Mouse (Mus musculus): ENCODE results near the gene Gm2431. TPM values are rescaled to one million over a fixed set of nuclear protein-coding genes. Genes with fewer than 3 reads are reported as not detected.

The Gm2431 gene
- polyA plus RNA-seq (2012; ENCODE audit: low replicate concordance), result not detected in 2 replicates

DNA sequence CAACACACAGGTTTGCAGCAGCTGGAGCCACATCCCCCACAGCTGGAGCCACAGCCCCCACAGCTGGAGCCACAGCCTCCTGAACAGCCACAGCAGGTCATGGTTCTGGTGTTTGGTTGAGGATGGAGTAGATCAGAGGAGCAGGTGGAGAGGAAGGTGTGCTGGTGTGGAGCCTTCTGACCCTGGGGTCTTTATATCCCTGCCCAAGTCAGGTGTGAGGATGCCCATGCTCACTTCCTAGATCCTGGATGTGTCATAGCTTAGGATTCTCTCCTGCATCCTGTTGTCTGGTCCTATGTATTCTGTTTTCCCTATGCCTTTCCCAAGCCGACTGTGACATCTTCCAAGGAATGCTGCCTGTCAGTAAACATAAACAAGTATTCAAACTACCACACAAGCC is at the start of gene Gm2431:
Gm2431 (minus strand) TSS at position 101 of the 400 bp plus-strand sequence.

DNA sequence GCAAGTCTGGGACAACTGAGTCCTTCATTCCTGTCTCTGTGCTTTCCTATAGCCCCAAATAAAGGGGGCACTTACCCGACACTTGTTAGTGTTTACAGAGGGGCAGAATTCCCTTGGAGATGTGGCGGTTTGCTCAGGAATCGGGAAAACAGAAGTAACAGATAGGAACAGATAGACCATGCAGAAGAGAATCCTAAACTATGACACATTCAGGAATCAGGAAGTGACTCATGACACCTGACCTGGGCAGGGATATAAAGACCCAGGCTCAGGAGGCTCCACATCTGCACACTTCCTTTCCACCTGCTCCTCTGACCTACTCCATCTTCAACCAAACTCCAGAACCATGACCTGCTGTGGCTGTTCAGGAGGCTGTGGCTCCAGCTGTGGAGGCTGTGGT is 45.1 kb upstream of the Gm2431 start, which contains the start of gene Krtap5-4:
Krtap5-4 (plus strand) TSS at position 301 of the 400 bp plus-strand sequence.

GRCm38 (mm10) chr7:142297018-142297417 is 38.9 kb upstream of the Gm2431 start, which contains the start of gene Krtap5-1:
Gene Krtap5-1, minus strand, starts transcription at chr7:142297118.

DNA sequence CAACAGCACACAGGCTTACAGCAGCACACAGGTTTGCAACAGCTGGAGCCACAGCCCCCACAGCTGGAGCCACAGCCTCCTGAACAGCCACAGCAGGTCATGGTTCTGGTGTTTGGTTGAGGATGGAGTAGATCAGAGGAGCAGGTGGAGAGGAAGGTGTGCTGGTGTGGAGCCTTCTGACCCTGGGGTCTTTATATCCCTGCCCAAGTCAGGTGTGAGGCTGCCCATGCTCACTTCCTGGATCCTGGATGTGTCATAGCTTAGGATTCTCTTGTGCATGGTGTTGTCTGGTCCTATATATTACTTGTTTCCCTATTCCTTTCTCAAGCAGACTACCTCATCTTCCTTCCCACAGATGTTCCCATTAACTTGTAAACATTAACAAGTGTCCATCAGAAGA is 16.1 kb upstream of the Gm2431 start, which contains the start of gene Gm4559:
Gm4559 (minus strand) TSS at position 101 of the 400 bp plus-strand sequence.

GRCm38 (mm10) chr7:142240978-142241377 is 17.2 kb downstream of the Gm2431 start, which contains the start of gene Gm40460:
Gene Gm40460, minus strand, starts transcription at chr7:142241078.

GRCm38 (mm10) chr7:142229871-142230270 is 28.3 kb downstream of the Gm2431 start, which contains the start of gene Krtap5-5:
Gene Krtap5-5, minus strand, starts transcription at chr7:142229971.

DNA sequence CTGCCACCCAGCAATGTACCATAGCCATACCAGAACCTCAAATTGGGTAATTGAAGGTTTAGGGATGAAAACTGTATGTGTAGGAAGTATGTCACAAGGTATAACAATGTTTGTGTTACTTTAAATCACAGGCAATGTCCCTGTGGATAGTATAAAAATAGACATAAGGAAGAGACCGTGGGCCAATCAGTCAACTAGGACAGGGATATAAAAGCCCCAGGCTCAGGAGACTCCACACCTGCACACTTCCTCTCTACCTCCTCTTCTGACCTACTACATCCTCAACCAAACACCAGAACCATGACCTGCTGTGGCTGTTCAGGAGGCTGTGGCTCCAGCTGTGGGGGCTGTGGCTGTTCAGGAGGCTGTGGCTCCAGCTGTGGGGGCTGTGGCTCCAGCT is 46.6 kb downstream of the Gm2431 start, which contains the start of gene Gm7579:
Gm7579 (plus strand) TSS at position 301 of the 400 bp plus-strand sequence.

Other genes starting within 250 kb of the Gm2431 start
- gene Mob2, start 197.3 kb downstream of the Gm2431 start, polyA plus RNA-seq (2012; ENCODE audit: low replicate concordance), result 10.0 and 53.1 TPM in 2 replicates
- 14.9 and 17.9 TPM in 2 replicates for gene Dusp8, start 162.5 kb downstream of the Gm2431 start, polyA plus RNA-seq (2012; ENCODE audit: low replicate concordance)
- gene Gm45618, start 137.6 kb downstream of the Gm2431 start, polyA plus RNA-seq (2012; ENCODE audit: low replicate concordance), result not detected in 2 replicates
- gene Gm39115, start 122.3 kb downstream of the Gm2431 start, polyA plus RNA-seq (2012; ENCODE audit: low replicate concordance), result not detected in 2 replicates
- gene Gm45337, start 113.7 kb downstream of the Gm2431 start, polyA plus RNA-seq (2012; ENCODE audit: low replicate concordance), result not detected in 2 replicates
- not detected in 2 replicates for gene Gm29735, start 101.2 kb downstream of the Gm2431 start, polyA plus RNA-seq (2012; ENCODE audit: low replicate concordance)
- not detected in 2 replicates for gene Gm4553, start 92.6 kb downstream of the Gm2431 start, polyA plus RNA-seq (2012; ENCODE audit: low replicate concordance)
- not detected in 2 replicates for gene Krtap5-2, start 82.3 kb downstream of the Gm2431 start, polyA plus RNA-seq (2012; ENCODE audit: low replicate concordance)
- not detected in 2 replicates for gene Gm10153, start 68.0 kb downstream of the Gm2431 start, polyA plus RNA-seq (2012; ENCODE audit: low replicate concordance)
- gene Krtap5-3, start 57.0 kb downstream of the Gm2431 start, polyA plus RNA-seq (2012; ENCODE audit: low replicate concordance), result not detected in 2 replicates
- gene Gm7579, start 46.5 kb downstream of the Gm2431 start, polyA plus RNA-seq (2012; ENCODE audit: low replicate concordance), result not detected in 2 replicates
- gene Krtap5-5, start 28.4 kb downstream of the Gm2431 start, polyA plus RNA-seq (2012; ENCODE audit: low replicate concordance), result not detected in 2 replicates
- not detected in 2 replicates for gene Gm40460, start 17.3 kb downstream of the Gm2431 start, polyA plus RNA-seq (2012; ENCODE audit: low replicate concordance)
- not detected in 2 replicates for gene Gm4559, start 16.0 kb upstream of the Gm2431 start, polyA plus RNA-seq (2012; ENCODE audit: low replicate concordance)
- gene Krtap5-1, start 38.8 kb upstream of the Gm2431 start, polyA plus RNA-seq (2012; ENCODE audit: low replicate concordance), result not detected in 2 replicates
- gene Krtap5-4, start 45.2 kb upstream of the Gm2431 start, polyA plus RNA-seq (2012; ENCODE audit: low replicate concordance), result not detected in 2 replicates
- gene Ifitm10, start 115.4 kb upstream of the Gm2431 start, polyA plus RNA-seq (2012; ENCODE audit: low replicate concordance), result 7.7 and 27.5 TPM in 2 replicates
- 13.8 TPM in 1 of 2 replicates, not detected in the other for gene Gm49369, start 124.3 kb upstream of the Gm2431 start, polyA plus RNA-seq (2012; ENCODE audit: low replicate concordance)
- 189 and 243 TPM in 2 replicates for gene Ctsd, start 129.7 kb upstream of the Gm2431 start, polyA plus RNA-seq (2012; ENCODE audit: low replicate concordance)
- gene Syt8, start 176.5 kb upstream of the Gm2431 start, polyA plus RNA-seq (2012; ENCODE audit: low replicate concordance), result 0.28 TPM in 1 of 2 replicates, not detected in the other
- 0.49 TPM in 1 of 2 replicates, not detected in the other for gene Tnni2, start 183.5 kb upstream of the Gm2431 start, polyA plus RNA-seq (2012; ENCODE audit: low replicate concordance)
- 86.7 and 86.8 TPM in 2 replicates for gene Lsp1, start 202.5 kb upstream of the Gm2431 start, polyA plus RNA-seq (2012; ENCODE audit: low replicate concordance)
- 0.83 TPM in 1 of 2 replicates, not detected in the other for gene Tnnt3, start 240.5 kb upstream of the Gm2431 start, polyA plus RNA-seq (2012; ENCODE audit: low replicate concordance)